Mouse (Mus musculus) lung, postnatal 14 days (tissue): Measurements from ENCODE around the gene Cyp4f14.

ENCODE experiments used
- DNase-seq: peaks from one replicate; pipeline ENCODE4 v3.0.0; 2021

Cyp4f14 gene

GRCm38 (mm10) chr17:32917131-32917530 lies at the start of gene Cyp4f14:
TSS of gene Cyp4f14 (minus strand) at chr17:32917342.
- DNase-seq, result no peak

DNA sequence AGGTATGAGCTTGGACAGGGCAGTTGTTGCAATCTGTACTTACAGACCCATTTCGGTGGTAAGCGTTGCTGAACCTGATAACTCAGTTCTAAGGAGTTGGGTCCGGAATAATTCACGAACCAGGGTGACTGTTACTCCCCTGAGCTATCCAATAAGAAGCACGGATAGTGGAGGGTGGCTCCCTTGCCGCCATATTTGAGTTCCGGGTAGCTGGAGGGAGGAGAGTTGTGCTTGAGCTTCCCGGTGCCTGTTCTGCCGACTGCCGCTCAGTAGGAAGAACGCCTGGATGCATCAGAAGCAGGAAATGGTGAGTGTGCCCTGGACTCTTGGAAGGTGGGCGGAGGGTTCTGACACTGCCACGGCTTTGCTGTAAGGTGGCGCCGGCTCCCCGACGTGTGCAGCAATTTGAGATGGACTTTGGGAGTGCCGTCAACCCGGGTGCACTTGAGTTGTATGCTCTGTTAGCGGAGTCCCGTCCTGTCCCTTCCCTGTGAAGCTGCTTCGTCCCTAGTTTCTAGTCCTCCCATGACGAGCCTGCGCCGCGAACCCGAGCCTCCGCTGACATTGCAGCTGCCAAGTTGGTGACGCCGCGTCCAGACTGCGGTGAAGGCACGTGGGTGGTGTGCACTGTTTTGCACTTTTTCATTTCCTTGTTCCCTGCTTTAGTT lies 48.6 kb upstream of the Cyp4f14 start, which contains the start of gene Zfp472:
TSS of gene Zfp472 (plus strand) at position 192 of the 668 bp plus-strand sequence.
- DNase-seq, result peak; percentile 91

DNA sequence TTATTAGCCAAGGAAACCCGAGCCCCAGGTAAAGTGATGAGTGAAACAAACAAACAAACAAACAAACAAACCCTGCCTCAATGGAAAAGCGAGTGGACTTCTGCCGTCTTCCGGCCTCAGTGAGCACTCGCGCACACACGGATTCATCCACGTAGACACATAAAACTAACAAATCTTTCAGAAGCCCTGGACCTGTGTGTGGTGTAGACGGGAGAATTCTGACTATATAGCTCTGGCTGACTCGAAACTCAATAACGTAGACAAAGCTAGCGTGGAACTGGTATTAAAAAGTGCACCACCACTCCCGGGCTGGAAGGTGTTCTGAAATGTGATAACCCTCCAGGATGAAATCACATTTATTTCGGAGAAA lies 48.1 kb upstream of the Cyp4f14 start:
- DNase-seq, result peak; percentile 15

DNA sequence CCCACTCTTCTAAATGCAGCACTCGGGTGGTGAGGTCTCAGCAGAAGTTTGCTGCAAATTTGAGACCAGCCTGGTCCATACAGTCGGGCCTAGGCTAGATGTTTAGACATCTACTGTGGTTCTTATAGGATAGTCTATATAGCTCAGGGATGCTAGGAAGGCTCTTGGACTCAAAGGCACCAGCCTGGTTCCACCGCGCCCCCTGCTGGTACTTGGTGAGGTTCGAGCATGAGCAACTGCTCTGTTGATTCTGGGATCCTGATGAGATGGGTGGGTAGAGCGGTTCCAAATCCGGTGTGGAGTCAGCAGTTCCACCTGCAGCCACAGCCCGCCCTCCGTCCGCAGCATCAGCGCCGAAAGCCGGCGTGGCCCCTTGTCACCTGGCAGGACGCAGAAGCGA lies 34.3 kb upstream of the Cyp4f14 start:
- DNase-seq, result peak; percentile 91

- no peak for DNase-seq
Measured at GRCm38 (mm10) chr17:32951006-32951405, 33.9 kb upstream of the Cyp4f14 start.

DNA sequence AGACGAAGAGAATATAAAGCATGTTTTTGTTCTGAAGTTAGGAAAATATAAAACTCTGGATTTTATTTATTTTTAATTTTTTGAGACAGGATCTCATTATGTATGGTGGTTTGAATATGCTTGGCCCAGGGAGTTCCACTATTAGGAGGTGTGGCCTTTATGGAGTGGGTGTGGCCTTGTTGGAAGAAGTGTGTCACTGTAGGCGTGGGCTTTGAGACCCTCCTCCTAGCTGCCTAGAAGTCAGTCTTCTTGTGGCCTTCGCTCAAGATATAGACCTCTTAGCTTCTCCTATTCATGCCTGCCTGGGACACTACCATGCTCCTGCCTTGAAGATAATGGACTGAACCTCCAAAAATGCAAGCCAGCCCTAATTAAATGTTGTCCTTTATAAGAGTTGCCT lies 33.0 kb upstream of the Cyp4f14 start:
- no peak for DNase-seq

DNA sequence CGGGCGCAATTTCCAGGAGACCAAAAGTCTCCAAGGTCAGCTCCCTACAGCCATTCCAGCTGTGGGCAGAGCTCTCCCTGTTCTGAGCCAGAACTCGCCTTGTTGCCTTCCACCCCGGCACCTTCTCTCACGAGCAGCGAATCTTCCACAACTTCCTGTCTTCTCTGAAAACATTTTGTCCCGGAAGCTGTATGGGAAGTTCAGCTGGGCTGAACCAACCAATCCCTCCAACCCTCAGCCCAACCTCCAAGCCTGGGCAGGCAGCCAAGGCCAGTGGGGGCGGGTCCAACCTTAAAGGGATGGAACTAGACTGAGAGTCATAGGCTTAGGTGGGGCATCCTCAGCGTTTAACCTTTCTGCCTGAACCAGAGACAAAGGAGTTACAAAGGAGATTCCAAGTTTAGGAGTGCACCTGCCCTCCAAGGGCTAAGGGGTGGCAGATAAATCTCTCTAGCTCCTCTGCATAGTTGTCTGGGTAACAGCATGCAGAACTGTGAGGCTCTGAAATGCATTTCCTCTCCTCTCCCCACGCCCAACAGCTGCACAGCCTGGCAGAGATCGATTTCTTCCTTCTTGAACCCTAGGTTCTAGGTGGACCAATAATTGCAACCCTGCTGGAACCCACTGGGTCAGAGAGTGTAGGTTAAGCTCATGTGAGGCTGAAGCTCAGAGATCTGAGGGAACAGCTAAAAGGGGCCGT lies 30.2 kb upstream of the Cyp4f14 start, which contains the start of gene Cyp4f13:
TSS of gene Cyp4f13 (minus strand) at position 188 of the 700 bp plus-strand sequence.
- DNase-seq, result peak; percentile 100

DNA sequence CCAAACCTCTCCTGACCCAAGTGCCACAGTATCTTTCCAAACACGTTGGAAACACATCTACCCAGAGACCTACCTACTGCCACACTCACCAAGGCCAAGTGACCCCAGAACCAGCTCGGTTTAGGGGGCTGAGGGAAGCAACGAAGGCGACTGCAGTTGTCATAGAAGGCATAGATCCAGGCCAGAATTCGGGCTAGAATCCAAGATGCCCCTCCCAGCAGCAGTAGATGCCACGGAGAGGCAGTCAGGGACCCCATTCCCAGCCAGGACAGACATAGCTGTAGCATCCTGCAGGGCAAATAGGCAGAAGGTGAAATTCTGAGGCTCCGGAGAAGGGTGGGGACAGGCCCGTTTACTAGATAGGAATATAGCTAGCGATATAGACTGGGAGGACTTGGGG lies 29.6 kb upstream of the Cyp4f14 start:
- DNase-seq, result peak; percentile 26

- no peak for DNase-seq
Measured at GRCm38 (mm10) chr17:32944402-32945035, 27.4 kb upstream of the Cyp4f14 start.

DNA sequence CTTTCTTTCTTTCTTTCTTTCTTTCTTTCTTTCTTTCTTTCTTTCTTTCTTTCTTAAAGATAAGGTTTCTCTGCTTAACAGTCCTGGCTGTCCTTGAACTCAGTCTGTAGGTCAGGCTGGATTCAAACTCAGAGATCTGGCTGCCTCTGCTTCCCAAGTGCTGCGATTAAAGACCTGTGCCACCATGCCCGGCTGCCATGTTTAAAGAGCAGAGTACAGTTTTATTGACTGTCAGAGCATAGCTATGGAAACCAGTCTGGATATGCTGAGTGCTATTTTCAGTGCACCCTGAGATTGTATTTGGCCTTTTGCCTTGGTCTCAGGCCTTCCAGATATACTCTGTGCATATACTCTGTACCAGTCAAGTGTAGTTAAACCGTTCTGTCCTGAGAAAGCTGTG lies 26.5 kb upstream of the Cyp4f14 start:
- DNase-seq, result no peak

- DNase-seq, result no peak
Measured at GRCm38 (mm10) chr17:32939831-32940230, 22.7 kb upstream of the Cyp4f14 start.

DNA sequence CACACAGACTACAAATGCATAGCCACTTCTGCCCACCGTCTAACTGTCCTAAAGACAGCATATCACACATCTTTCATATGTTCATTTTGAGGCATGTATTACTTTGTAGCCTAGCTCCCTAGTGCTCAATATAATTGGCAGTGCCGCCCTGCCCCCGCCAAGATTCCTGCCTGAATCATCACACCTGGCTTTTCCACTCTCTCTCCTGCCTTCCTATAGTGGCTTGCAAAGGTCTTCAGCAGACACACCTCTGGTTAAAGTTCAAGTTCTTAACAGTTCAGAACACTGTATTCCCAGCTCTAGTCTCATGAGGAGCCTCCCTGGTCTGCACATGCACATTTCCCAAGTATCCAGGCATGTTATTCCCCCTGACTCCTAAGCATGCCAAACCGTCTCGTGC lies 10.7 kb upstream of the Cyp4f14 start:
- DNase-seq, result no peak

DNA sequence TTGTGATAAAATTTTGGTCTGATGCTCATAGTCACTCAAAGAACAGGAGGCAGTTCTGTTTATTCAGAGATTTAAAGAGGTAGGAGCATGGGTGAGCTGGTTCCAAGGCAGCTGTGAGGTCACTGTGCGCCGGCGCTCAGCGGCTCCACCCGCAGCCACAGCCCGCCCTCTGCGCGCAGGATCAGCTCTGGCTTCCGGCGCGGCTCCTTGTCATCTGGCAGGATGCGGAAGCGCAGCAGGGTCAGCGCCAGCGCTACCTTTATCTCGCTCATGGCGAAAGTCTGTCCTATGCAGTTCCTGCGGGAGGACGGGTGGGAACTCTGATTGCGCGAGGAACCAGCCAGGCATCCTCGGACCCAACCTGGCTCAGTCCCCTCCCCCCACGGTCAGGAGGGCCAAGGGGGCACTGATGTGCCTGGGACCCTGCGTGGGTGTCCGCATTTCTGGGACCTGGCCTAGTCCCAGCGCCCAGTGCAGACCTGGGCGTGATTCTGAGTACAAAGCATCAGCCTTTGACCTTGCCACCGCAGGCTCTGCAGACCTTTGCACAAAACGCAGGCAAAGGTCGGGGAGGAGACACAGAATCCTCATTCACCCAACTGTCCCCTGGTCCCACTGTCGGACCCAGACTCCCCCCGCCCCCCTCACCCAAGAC lies 7.6 kb upstream of the Cyp4f14 start:
- peak; percentile 72 for DNase-seq

GRCm38 (mm10) chr17:32923681-32924080 lies 6.5 kb upstream of the Cyp4f14 start:
- no peak for DNase-seq

DNA sequence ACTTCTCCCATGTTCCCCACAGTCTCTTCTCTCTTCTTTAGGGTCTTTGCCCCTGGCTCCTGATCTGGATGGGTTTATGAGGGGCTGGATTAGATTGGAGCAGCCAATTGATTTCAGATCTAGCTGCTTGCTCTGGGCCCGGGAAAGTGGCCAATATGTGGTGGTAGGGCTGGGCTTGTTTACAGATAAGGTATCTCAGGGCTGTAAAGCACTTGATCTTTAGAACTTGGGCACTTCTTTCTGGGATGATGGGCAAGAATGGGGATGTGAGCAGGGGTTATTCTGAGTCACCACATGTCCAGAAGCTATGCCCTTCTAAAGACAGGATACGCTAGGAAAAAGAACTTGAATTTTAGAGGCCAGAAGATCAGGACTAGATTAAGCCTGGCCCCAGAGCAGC lies 2.0 kb upstream of the Cyp4f14 start:
- no peak for DNase-seq

- DNase-seq, result no peak
Measured at GRCm38 (mm10) chr17:32916075-32916474, 1.1 kb downstream of the Cyp4f14 start.

- DNase-seq, result no peak
Measured at GRCm38 (mm10) chr17:32906172-32906571, 11.0 kb downstream of the Cyp4f14 start.

GRCm38 (mm10) chr17:32905239-32905638 lies 11.9 kb downstream of the Cyp4f14 start:
- peak; percentile 62 for DNase-seq

DNA sequence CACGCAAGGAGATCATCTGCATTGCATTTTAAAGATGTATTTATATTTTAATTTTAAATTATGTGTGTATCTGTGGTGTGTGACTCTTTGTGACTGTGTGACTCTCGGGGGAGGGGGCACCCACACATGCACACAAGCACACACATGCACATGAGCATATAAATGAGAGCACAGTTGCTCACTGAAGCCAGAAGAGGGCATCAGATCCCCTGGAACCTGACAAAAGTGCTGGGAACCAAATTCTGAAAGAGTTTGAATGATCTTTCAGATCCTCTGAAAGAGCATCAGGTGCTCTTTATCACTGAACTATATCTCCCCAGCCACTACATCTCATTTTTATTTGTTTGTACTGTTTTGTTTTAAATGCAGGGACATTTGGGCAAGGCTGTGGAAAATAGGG lies 12.7 kb downstream of the Cyp4f14 start:
- DNase-seq, result no peak

- DNase-seq, result no peak
Measured at GRCm38 (mm10) chr17:32901751-32902525, 15.2 kb downstream of the Cyp4f14 start.

DNA sequence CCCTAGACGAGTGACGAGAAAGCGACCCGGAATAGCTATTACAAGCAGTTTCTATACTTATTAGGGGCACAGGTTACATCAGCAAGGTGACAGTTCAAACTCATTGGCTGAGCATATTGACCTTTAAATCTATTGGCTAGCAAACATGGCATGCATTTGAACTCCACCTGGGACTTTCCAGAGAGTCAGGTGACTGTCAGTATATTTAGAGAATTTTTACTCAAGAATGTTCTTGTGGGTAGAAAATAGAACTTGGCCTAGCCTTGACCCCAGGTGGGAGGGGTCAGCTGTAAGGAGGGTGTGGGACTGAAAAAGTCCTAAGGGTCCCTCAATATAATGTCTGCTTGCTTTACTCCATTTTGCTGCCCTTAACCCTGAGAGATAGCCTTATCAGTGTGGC lies 21.7 kb downstream of the Cyp4f14 start:
- DNase-seq, result no peak

- DNase-seq, result no peak
Measured at GRCm38 (mm10) chr17:32893901-32894300, 23.2 kb downstream of the Cyp4f14 start.
